Mouse (Mus musculus): ENCODE measurements around the gene Cep131.

Gene Cep131

DNA sequence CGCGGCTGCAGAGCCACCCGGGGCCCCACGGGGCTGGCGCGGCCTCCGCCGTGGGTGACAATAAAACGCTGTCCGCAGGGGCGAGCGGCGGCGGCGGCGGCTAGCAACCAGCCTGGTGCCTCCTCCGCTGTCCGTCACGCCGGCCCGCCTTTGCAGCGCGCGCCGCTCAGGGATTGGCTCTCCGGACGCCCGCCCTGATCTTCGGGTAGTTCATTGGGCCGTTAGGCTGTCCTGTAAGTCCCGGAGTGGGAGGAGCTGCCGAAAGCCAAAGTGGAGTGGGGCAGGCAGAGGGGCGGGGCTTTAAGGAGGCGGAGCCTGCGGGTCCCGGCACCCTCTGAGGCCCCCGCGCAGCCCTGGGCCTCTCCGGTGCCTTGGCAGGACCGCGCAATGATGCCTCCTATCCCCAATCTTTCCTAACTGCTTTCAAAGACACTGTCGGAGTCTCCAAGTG is at the start of gene Cep131:
Gene Cep131 (minus strand): TSS at position 126 of the 451 bp plus-strand sequence.
- in situ Hi-C loops (cut with MboI, MseI) = no loop called here

DNA sequence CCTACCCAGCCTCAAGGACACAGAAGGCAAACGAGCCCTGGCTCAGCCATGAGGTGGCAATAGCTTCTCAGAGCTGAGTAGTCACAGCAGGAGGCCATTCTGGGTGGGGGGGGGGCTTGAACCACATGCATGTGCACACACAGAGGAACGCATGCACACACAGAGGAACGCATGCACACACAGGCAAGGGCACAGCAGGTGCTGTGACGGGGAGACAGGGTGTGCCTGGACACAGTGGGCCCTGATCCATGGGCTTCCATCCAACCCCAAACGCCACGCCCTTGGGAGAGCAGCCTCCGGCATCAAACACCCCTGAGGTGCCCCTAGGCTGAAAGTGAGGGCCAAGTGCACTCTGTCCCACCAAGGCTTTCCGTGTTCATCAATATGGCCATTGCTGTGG is 49.6 kb upstream of the Cep131 start:
- in situ Hi-C loops (cut with MboI, MseI) = no loop called here

DNA sequence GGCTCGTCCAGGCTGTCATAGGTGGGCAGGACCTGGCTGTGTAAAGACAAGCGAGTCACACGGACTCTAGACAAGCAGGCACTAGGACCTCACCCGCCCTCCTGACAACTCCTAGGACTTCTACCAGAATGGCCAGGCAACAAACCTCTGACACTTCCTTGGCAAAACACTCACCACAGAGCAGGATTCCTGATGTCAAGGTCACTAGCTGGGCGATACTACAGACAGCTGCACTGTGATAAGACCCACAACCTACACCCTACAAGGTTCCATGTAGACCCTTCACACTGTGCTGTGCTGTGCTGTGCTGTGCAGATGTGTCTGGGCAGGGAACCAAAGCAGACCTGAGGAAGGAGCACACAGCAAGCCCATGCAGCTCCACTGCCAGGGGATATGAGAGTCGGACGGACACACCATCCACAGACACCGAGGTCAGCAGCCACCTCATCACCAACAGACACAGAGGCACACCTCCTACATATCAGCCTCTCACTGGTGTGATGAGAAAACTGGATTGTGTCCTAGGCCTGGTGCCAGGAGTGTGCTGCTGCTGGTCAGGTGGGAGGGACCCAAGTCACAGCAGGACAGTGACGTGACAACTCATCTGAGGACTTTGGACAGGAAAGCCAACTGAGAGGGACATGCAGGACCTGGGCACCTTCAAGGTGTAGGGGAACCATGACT is 48.4 kb upstream of the Cep131 start:
- in situ Hi-C loops (cut with MboI, MseI) = no loop called here

DNA sequence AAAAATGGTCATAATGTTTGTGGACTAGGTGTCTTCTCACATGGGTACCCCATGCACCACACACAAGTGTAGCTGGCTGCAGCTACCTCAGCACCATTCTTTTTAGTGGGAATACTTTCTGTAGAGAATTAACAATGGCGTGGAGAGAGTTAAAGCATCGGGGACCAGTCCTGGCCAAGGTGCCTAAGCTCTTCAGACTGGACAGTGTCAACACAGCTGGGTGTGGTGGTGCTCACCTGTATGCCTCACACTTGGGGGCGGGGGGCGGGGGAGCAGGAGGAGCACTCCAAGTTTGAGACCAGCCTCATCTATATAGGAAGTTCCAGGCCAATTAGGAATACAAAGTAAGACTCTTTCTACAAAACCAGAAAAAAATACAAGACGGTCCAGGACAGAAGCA is 47.5 kb upstream of the Cep131 start:
- in situ Hi-C loops (cut with MboI, MseI) = no loop called here

DNA sequence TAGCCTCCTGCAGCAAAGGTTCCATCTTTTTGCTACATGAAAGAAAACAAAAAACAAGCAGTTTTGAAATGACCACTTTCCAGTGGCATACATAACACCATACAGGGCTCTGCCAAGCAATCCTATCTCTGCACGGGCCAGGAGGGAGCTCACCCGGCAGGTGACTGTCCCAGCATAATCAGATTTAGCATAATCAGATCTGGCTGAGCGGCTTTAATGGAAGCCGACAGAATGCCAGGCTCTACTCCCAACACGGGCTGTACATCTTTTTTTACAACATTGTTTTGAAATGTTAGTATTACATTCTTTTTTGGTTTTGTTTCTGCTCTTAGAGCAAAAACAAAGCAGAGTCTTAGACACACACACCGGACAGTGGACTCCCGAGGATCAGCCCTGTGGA is 42.7 kb upstream of the Cep131 start:
- in situ Hi-C loops (cut with MboI, MseI) = no loop called here

DNA sequence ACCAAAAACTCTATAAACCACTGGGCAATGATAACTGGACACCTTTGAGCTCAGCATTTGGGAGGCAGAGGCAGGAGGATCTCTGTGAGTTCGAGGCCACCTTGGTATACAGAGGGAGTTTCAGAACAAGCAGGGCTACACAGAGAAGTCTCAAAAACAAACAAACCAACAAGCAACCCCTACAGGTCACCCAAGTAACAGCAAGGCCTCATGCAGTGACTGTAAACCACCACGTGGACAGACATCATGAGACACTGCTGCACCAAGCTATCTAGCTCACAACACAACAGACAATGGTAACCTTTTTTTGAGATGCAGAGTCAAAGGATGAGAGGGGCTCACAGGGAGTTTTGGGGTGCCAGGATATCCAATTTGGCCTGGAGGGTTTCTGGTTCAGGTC is 40.2 kb upstream of the Cep131 start:
- in situ Hi-C loops (cut with MboI, MseI) = no loop called here

DNA sequence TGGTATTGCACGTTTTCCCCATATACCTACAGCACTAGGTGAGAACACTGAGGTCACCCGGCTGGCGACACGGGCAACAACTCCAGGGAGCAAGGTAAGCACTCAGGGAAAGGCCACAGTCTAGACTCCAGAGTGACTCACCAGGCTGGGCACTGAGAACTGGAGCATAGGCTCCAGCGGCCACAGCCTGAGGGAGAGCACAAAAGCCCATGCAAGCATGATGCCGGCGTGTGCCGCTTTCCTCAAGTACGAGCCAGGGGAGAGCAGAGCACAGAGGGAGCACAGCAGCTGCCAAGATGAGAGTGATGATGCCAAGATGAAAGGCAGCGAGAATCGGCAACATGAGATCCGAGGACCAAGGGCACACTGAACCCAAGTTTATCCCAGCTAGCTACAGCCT is 35.5 kb upstream of the Cep131 start:
- in situ Hi-C loops (cut with MboI, MseI) = no loop called here

DNA sequence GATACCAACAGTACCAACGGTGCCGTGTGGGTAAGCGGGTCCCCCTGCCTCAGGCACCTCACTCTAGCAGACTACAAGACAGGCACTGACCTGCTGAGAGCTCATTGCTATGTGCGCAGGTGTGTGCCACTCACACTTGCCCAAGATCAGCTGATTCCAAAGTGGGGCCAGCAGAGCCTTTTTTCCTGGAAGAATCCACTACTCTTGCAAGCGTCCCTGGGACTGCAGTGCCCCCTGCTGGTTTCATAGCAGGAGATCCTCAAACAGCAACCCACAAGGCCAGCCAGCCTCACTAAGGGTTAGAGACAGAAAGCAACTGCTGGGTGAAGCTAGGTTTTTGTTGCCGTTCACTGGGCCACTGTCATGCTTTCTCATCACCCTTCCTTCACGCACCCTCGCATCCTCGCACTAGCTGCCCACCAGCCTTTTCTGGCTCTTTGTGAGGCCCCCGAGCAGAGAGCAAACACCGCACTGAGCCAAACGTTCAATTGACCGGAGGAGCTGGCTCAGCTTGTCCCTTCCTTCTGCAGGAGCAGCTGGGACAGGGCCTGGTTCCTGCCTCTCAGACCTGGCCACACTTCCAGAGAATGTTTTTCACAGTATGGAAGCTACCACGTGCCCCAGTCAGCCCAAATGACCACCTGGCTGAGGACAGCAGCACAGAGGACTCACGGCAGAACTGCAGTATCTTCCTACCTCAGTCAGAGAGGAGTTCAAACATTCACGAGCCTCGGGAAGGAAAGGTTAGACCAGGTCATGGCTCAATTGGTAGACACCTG is 34.2 kb upstream of the Cep131 start:
- in situ Hi-C loops (cut with MboI, MseI) = no loop called here

DNA sequence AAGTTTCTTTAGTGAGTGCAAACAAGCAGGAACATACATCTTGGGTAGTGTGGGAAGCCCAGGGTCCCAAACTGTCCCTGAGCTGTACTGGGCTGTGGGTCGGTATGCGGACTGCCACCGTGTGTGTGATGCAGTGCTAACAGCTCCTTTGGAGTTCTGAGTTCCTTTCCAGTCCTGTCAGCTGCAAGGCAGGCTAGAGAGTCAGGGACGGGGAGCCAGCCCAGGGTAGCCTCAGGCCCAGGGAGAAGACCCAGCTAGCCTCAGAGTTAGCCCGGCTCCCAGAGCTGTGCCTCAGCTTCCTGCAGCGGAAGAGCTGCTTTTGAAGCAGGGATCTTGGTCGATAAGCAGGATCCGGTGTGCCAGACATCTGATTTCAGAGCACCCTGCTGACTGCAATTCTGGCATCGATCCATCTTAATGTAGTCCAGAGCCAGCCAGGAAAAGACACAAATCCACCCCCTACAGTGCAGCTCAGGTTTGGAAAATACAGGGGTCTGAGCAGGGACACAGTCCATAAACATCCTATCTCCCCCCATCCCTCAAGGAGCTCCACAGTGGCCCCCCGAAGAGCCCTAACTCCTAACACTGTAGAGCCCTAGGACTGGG is 33.4 kb upstream of the Cep131 start:
- in situ Hi-C loops (cut with MboI, MseI) = no loop called here

DNA sequence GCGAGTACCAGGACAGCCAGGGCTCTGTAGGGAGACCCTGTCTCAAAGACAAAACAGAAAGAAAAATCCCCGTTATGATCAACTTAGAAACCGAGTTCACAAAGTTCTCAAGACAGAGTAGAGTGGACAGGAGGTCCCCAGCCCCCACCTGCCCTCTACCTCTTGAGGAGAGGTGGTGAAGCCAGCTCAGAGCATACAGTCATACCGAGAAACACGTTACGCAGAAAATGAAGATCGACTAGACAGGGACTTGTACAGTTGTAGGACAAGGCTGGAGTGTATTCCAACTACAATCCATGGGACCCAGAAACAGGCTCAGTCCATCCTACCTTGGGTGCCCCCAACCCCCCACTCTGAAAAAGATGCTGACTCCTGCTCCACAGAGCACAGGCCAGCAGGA is 32.5 kb upstream of the Cep131 start:
- in situ Hi-C loops (cut with MboI, MseI) = no loop called here

DNA sequence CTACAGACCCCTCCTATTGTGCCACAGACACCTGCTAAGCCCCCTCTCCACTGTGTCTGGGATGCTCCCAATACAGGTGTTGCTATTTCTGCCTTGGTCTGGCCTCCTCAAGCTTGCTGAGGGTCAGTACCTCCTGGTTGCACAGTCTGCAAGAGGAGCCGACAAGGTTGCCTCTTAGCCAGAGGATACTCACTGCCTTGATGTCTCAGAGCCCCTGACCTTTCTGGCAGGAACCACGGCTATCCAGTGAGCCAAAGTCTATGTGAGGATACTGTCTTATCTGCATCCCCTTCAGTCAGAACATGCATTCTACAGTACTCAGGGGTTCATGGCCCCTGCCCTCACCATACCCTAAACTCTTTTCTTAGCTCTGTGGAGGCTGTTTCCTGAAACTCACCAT is 31.0 kb upstream of the Cep131 start:
- in situ Hi-C loops (cut with MboI, MseI) = no loop called here

DNA sequence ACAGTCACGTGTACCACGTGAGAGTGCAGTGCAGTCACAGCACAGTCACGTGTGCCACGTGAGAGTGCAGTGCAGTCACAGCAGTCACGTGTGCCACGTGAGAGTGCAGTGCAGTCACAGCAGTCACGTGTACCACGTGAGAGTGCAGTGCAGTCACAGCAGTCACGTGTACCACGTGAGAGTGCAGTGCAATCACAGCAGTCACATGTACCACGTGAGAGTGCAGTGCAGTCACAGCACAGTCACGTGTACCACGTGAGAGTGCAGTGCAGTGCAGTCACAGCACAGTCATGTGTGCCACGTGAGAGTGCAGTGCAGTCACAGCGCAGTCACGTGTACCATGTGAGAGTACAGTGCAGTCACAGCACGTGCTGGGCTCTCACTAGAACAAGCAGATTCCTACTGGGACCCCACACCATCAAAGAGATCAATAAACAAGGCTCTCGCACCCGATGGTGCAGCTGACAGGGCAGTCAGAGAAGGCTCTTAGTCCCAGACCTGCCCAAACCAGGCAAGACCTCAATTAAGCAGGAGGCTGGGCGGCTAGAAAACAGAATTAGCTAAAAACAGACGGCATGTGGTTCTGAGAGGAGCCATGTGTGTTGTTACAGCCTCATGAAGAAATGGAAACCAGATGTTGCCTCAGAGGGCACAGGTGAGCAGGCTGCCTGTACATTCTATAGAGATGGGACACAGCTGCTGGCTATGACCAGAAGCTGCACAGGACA is 28.0 kb upstream of the Cep131 start:
- in situ Hi-C loops (cut with MboI, MseI) = loop anchor here in 1 of 2 experiments (5.0 kb wide), 1 partner anchor 98 kb away; no protein-coding TSS in a partner anchor

DNA sequence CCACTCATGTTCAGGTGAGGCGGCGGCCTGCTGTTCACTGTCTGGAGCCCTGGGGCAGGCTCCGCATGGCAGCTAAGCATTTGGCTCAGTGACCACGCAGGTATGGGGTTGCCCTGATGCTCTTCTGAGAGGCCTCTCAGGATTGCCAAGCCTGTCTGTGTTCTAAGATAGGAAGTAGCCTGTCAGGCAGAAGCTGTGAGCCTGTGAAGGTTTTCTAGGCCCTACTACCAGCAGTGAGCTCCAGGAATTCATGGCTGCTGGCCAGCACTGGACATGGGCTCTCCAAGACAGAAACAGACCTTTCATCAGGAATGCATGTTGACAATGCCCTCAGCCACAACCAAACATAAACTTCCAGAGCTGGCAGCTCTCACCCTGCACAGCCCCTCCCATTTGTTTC is 25.5 kb upstream of the Cep131 start:
- in situ Hi-C loops (cut with MboI, MseI) = loop anchor here in 1 of 2 experiments (5.0 kb wide), 1 partner anchor 100 kb away; no protein-coding TSS in a partner anchor

DNA sequence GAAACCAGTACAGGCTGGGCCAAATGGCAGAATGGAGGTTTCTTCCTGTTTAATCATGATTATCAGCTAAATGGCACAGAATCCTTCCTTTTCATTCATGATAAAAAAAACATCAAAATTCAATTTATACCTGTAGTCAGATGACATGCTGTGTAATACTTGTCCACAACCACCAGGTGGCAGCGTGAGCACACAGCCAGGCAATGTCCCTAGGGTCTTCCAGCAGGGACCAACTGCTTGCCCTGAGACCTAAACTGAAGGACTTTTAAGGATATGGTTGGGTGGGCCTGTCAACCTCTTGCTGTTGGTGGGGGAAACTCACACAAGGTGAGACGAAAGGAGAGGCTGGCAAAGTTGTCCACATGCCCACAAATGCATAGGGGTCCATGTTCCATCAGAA is 24.4 kb upstream of the Cep131 start:
- in situ Hi-C loops (cut with MboI, MseI) = loop anchor here in 1 of 2 experiments (5.0 kb wide), 1 partner anchor 101 kb away; no protein-coding TSS in a partner anchor

DNA sequence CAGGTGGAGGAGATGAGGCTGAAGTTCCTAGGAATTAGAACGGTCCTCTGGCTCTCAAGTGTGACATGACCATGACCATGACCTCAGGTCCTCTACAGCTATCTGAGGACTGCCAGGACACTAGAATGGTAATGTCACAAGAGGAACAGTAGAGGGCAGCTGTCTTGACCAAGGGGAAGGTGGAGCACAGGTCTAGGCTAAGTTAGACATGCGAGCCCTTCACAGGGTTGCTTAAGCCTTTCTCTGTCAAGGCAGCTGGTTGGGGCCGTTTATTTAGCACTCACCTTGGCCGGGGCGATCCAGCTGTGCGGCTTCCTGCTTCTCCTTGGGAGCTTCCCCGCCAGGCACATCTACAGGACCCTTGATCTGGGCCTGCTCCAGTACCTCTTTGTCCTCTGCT is 23.9 kb upstream of the Cep131 start:
- in situ Hi-C loops (cut with MboI, MseI) = loop anchor here in 1 of 2 experiments (5.0 kb wide), 1 partner anchor 102 kb away; no protein-coding TSS in a partner anchor

DNA sequence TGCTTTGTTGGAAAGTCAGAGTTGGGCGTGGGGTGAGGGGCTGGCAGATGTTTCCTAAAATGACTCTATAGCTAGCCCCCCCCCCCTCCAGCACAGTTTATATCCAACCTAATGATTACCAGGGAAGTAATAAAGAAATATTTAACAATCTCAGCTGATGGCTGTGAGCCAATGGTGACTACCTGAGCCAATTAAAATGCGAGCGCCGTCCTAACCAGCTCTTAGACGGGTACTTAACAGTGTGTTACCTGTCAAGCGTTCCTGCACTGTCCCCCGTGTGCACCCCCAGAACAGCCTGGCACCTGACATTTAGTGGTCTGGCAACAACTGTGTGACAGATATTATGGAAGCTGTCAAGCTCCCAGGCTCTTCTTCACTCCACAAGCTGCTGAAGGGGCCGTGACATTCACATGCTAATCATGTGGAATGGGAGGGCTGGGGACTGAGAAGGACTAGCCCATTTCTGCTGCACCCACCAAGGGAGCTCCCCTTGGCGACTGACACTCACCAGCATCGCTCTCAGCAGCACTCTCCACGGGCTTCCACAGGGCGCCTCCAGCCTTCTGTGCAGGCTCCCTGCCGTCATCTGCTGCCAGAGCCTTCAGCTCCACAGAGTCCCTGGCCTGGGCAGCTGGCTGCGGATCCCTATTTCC is 23.1 kb upstream of the Cep131 start:
- in situ Hi-C loops (cut with MboI, MseI) = loop anchor here in 1 of 2 experiments (5.0 kb wide), 1 partner anchor 103 kb away; no protein-coding TSS in a partner anchor

DNA sequence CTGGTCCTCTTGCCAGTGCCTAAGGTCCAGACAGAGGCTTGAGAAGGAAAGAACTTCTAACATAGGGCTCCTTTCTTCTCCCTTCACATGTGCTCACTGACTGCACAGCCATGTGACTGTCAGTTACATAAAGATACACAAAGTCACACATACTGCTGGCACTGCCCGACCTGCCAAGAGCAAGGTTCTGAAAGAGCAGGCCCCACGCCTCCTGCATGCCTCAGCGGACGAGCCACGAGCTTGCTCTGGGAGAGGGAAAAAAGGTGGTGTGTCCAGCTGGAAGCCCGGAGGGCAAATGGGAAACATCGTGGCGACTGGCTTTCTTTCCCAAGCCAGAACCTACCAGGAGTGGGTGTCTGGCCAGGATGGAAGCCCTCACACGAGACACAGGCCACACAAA is 21.2 kb upstream of the Cep131 start:
- in situ Hi-C loops (cut with MboI, MseI) = no loop called here

DNA sequence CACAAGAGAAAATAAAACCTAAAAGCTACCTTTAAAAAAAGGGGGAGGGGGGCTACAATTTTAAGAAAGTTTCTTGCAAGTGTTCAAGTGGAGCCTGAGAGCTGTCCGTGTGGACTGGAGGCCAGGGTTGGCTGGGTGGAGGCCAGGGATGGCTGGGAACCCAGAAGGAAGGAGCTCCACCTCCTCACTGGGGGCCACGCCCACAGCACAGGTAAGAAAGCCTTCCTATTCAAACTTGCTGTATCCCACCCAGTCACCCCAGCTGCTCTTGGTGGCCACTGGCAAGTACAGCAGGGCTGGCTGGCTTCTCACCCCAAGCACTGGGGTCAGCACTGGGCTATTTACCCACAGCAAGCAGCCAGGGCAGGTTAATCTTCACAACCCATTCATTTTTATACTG is 20.4 kb upstream of the Cep131 start:
- in situ Hi-C loops (cut with MboI, MseI) = no loop called here

DNA sequence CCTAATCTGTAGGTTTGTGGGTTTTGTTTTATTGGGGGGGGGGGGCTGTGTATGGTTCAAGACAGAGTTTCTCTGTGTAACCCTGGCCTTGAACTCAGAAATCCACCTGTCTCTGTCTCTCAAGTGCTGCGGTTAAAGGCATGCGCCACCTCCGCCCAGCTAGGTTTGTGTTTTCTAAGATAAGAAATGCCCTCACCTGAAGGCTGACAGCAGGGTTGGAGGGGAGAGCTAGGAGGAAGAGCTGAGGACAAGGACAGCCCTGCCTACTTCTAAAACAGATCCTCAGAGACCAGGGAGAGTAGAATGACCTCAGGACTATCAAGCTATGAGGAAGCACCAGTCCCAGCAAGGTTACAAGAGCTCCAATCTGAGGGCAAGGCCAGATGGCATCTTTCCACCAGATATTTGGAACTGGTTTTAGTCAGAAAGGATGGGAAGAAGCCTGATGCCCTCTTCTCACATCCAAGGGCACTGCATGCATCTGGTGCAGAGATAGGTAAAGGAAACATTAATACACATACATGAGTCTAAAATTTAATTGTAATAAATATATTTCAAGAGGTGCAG is 16.9 kb upstream of the Cep131 start:
- in situ Hi-C loops (cut with MboI, MseI) = no loop called here

DNA sequence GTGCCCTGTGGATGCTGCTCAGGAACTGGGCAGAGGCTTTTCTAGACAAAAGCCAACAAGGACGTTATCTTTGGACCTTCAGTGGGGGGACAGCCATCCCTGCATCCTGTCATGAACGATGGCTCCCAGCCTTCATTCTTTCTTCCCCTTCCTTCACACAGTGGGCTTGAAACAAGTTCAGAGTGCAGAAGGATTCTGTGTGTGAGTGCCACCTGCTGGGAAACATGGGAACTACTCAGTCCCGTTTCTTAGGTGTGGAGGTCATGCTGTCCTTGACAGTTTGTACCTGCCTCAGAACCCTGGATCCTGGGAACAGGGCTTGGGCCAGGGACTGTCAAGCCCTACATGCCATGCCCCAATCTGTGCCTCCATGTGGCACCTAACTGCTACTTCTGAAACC is 14.4 kb upstream of the Cep131 start:
- in situ Hi-C loops (cut with MboI, MseI) = no loop called here
